Mouse (Mus musculus) stomach, embryonic 14.5 days (tissue): ENCODE results near the gene Lonp2. TPM values are rescaled to one million over a fixed set of nuclear protein-coding genes. Genes with fewer than 3 reads are reported as not detected.

ENCODE experiments used
- ATAC-seq: fragments of 200-750 bp; cut with Nextera tagmentation; 2 replicates; pipeline ENCODE4 v1.8.0; 2017; ENCODE audit warnings: low read depth, moderate TSS enrichment; ENCODE audit not compliant: insufficient number of reproducible peaks, insufficient read depth, low FRiP score
- H3K27ac ChIP-seq: fragments of 300-500 bp; sonication (generic); 2 replicates; pipeline ENCODE4 v1.5.1; 2014; ENCODE audit warnings: mild to moderate bottlenecking, low read length, moderate library complexity, mixed read lengths
- H3K27me3 ChIP-seq: fragments of 300-500 bp; sonication (generic); 2 replicates; pipeline ENCODE4 v1.6.1; 2014; ENCODE audit warnings: low read length, control low read depth, mixed read lengths; ENCODE audit not compliant: control insufficient read depth, insufficient read depth
- H3K36me3 ChIP-seq: fragments of 300-500 bp; sonication (generic); 2 replicates; pipeline ENCODE4 v1.6.1; 2014; ENCODE audit warnings: mild to moderate bottlenecking, control low read depth, low read length, moderate library complexity, mixed read lengths; ENCODE audit not compliant: control insufficient read depth, insufficient read depth
- H3K4me1 ChIP-seq: fragments of 300-500 bp; sonication (generic); 2 replicates; pipeline ENCODE4 v1.6.1; 2014; ENCODE audit warnings: low read length, control low read depth, mixed read lengths; ENCODE audit not compliant: control insufficient read depth, insufficient read depth
- H3K4me2 ChIP-seq: fragments of 300-500 bp; sonication (generic); replicated peaks from 2 replicates; pipeline ENCODE4 v1.6.1; 2014; ENCODE audit warnings: low read depth, low read length, control low read depth
- H3K4me3 ChIP-seq: fragments of 300-500 bp; sonication (generic); 2 replicates; pipeline ENCODE4 v1.5.1; 2014; ENCODE audit warnings: low read depth, low read length, control low read depth
- H3K9ac ChIP-seq: fragments of 300-500 bp; sonication (generic); replicated peaks from 2 replicates; pipeline ENCODE4 v1.6.1; 2014; ENCODE audit warnings: low read depth, mild to moderate bottlenecking, control low read depth, low read length, moderate library complexity, mixed read lengths
- H3K9me3 ChIP-seq: fragments of 300-500 bp; sonication (generic); 2 replicates; pipeline ENCODE4 v1.6.1; 2016; ENCODE audit warnings: low read depth, low read length, control low read depth; ENCODE audit not compliant: control insufficient read depth
- WGBS: fragments of 180-500 bp; shearing (Covaris S2); extraction: QIAGEN DNeasy Blood & Tissue Kit; methylation state at CpG from one replicate; pipeline ENCODE4 v1.1.7; 2014; 5-methylcytosine and 5-hydroxymethylcytosine counted together
- polyA plus RNA-seq: library from polyadenylated mRNA; unstranded; fragments of >200 nt; fragmentation: Nextera tagmentation; extraction: Ambion mirVana; gene quantifications from 2 replicates; pipeline ENCODE4 v1.2.1, GENCODE M21; 2014

The Lonp2 gene
- polyA plus RNA-seq, 1 experiment from 2014 or later = 45.4 TPM

- 81% methylated on average over 3 of the region's 3 CpGs for WGBS
- Histone ChIP-seq H3K9ac (no peak overlapping the region), H3K27ac (no peak overlapping the region), H3K4me2 (no peak overlapping the region), H3K4me1 (no peaks in the 10 kb centered on the region), H3K4me3 (no peak overlapping the region), H3K9me3 (no peaks in the 10 kb centered on the region), H3K27me3 (no peaks in the 10 kb centered on the region), H3K36me3 (no peaks in the 10 kb centered on the region; the same call in 1 of the 2 replicates)
- no peak for ATAC-seq
Observed at GRCm38 (mm10) chr8:86705317-86705716, 81.5 kb downstream of the Lonp2 start.

GRCm38 (mm10) chr8:86706756-86707155, 82.9 kb downstream of the Lonp2 start:
- H3K4me3 ChIP-seq = no peak overlapping the region
- no peaks in the 10 kb centered on the region for H3K27me3 ChIP-seq
- WGBS = 69% methylated on average over 5 of the region's 5 CpGs
- H3K9me3 ChIP-seq = no peaks in the 10 kb centered on the region
- no peak for ATAC-seq
- no peaks in the 10 kb centered on the region; the same call in 1 of the 2 replicates for H3K36me3 ChIP-seq
- no peak overlapping the region for H3K9ac ChIP-seq
- H3K4me1 ChIP-seq = no peaks in the 10 kb centered on the region
- no peak overlapping the region for H3K27ac ChIP-seq
- H3K4me2 ChIP-seq = no peak overlapping the region

- Histone ChIP-seq H3K9ac (no peak overlapping the region), H3K4me3 (no peak overlapping the region), H3K36me3 (no peaks in the 10 kb centered on the region; the same call in 1 of the 2 replicates), H3K9me3 (no peaks in the 10 kb centered on the region), H3K4me1 (no peaks in the 10 kb centered on the region), H3K4me2 (no peak overlapping the region), H3K27me3 (no peaks in the 10 kb centered on the region), H3K27ac (no peak overlapping the region)
- 63% methylated on average over 4 of the region's 4 CpGs for WGBS
- no peak for ATAC-seq
Observed at GRCm38 (mm10) chr8:86707873-86708272, 84.0 kb downstream of the Lonp2 start.

GRCm38 (mm10) chr8:86712594-86712993, 88.8 kb downstream of the Lonp2 start:
- no peak for ATAC-seq

GRCm38 (mm10) chr8:86713407-86714188, 89.8 kb downstream of the Lonp2 start:
- 62% methylated on average over 14 of the region's 14 CpGs for WGBS

More at GRCm38 (mm10) chr8:86712594-86712993, 88.8 kb downstream of the Lonp2 start:
- no peak overlapping the region for H3K9ac ChIP-seq
- 91% methylated on average over 3 of the region's 3 CpGs for WGBS
- no peaks in the 10 kb centered on the region for H3K4me1 ChIP-seq
- H3K36me3 ChIP-seq = peaks cover 6% of the 10 kb centered on the region
- no peak overlapping the region for H3K27ac ChIP-seq
- no peak overlapping the region for H3K4me2 ChIP-seq
- no peaks in the 10 kb centered on the region for H3K27me3 ChIP-seq
- no peaks in the 10 kb centered on the region for H3K9me3 ChIP-seq
- H3K4me3 ChIP-seq = no peak overlapping the region

GRCm38 (mm10) chr8:86718332-86718994, 94.6 kb downstream of the Lonp2 start:
- Histone ChIP-seq H3K27me3 (no peaks in the 10 kb centered on the region), H3K4me1 (no peaks in the 10 kb centered on the region), H3K9ac (no peak overlapping the region), H3K27ac (no peak overlapping the region), H3K36me3 (peaks cover 21% of the 10 kb centered on the region), H3K4me3 (no peak overlapping the region), H3K4me2 (no peak overlapping the region), H3K9me3 (no peaks in the 10 kb centered on the region)
- ATAC-seq = no peak
- WGBS = 85% methylated on average over 2 of the region's 2 CpGs

More at GRCm38 (mm10) chr8:86713407-86714188, 89.8 kb downstream of the Lonp2 start:
- ATAC-seq = no peak
- Histone ChIP-seq H3K9me3 (no peaks in the 10 kb centered on the region), H3K9ac (no peak overlapping the region), H3K4me3 (no peak overlapping the region), H3K4me1 (no peaks in the 10 kb centered on the region), H3K36me3 (peaks cover 11% of the 10 kb centered on the region), H3K4me2 (no peak overlapping the region), H3K27me3 (no peaks in the 10 kb centered on the region), H3K27ac (no peak overlapping the region)

- ATAC-seq = no peak
- no peak overlapping the region for H3K4me3 ChIP-seq
- 87% methylated on average over 1 of the region's 1 CpGs for WGBS
- no peaks in the 10 kb centered on the region for H3K4me1 ChIP-seq
- H3K9me3 ChIP-seq = no peaks in the 10 kb centered on the region
- peaks cover 21% of the 10 kb centered on the region for H3K36me3 ChIP-seq
- H3K4me2 ChIP-seq = no peak overlapping the region
- H3K27ac ChIP-seq = no peak overlapping the region
- H3K27me3 ChIP-seq = no peaks in the 10 kb centered on the region
- no peak overlapping the region for H3K9ac ChIP-seq
Observed at GRCm38 (mm10) chr8:86719368-86719767, 95.5 kb downstream of the Lonp2 start.

GRCm38 (mm10) chr8:86720756-86721459, 97.1 kb downstream of the Lonp2 start:
- no peak for ATAC-seq
- WGBS = 87% methylated on average over 6 of the region's 6 CpGs
- H3K9me3 ChIP-seq = no peaks in the 10 kb centered on the region
- no peak overlapping the region for H3K4me3 ChIP-seq
- H3K27ac ChIP-seq = no peak overlapping the region
- no peak overlapping the region for H3K4me2 ChIP-seq
- peaks cover 15% of the 10 kb centered on the region; the same call in 1 of the 2 replicates for H3K36me3 ChIP-seq
- H3K9ac ChIP-seq = no peak overlapping the region
- H3K27me3 ChIP-seq = no peaks in the 10 kb centered on the region
- H3K4me1 ChIP-seq = no peaks in the 10 kb centered on the region
